Mouse (Mus musculus) liver, embryonic 12.5 days (tissue): ENCODE data around the gene Trim41. TPM values are rescaled to one million over a fixed set of nuclear protein-coding genes. Genes with fewer than 3 reads are reported as not detected.

ENCODE experiments used
- ATAC-seq: fragments of 200-750 bp; cut with Nextera tagmentation; 2 replicates; pipeline ENCODE4 v1.8.0; 2017; ENCODE audit warnings: moderate number of reproducible peaks, mild to moderate bottlenecking, moderate library complexity
- H3K27ac ChIP-seq: fragments of 300-500 bp; sonication (generic); 2 replicates; pipeline ENCODE4 v1.5.1; 2016; ENCODE audit warnings: mild to moderate bottlenecking
- H3K27me3 ChIP-seq: fragments of 300-500 bp; sonication (generic); replicated peaks from 2 replicates; pipeline ENCODE4 v1.6.1; 2016; ENCODE audit warnings: mild to moderate bottlenecking, moderate library complexity
- H3K36me3 ChIP-seq: fragments of 300-500 bp; sonication (generic); 2 replicates; pipeline ENCODE4 v1.6.1; 2016; ENCODE audit warnings: mild to moderate bottlenecking, moderate library complexity
- H3K4me1 ChIP-seq: fragments of 300-500 bp; sonication (generic); 2 replicates; pipeline ENCODE4 v1.6.1; 2016
- H3K4me2 ChIP-seq: fragments of 300-500 bp; sonication (generic); 2 replicates; pipeline ENCODE4 v1.6.1; 2016; ENCODE audit warnings: mild to moderate bottlenecking, moderate library complexity
- H3K4me3 ChIP-seq: fragments of 300-500 bp; sonication (generic); 2 replicates; pipeline ENCODE4 v1.5.1; 2016; ENCODE audit warnings: mild to moderate bottlenecking, moderate library complexity
- H3K9ac ChIP-seq: fragments of 300-500 bp; sonication (generic); 2 replicates; pipeline ENCODE4 v1.6.1; 2016; ENCODE audit warnings: mild to moderate bottlenecking, moderate library complexity
- H3K9me3 ChIP-seq: fragments of 300-500 bp; sonication (generic); replicated peaks from 2 replicates; pipeline ENCODE4 v1.6.1; 2016; ENCODE audit warnings: mild to moderate bottlenecking, moderate library complexity
- WGBS: fragments of 180-500 bp; shearing (Covaris S2); methylation state at CpG from one replicate; pipeline ENCODE4 v1.1.7; 2016; ENCODE audit not compliant: insufficient replicate concordance; 5-methylcytosine and 5-hydroxymethylcytosine counted together
- polyA plus RNA-seq: library from polyadenylated mRNA; unstranded; fragments of >200 nt; fragmentation: Nextera tagmentation; extraction: Ambion mirVana; gene quantifications from 2 replicates; pipeline ENCODE4 v1.2.1, GENCODE M21; 2016

Gene Trim41
- polyA plus RNA-seq, 1 experiment from 2014 or later, result 2.1 TPM

- H3K9ac ChIP-seq, result no peak overlapping the region
- H3K4me2 ChIP-seq, result no peak overlapping the region
- H3K9me3 ChIP-seq, result no peaks in the 10 kb centered on the region
- WGBS, result 26% methylated on average over 7 of the region's 7 CpGs
- H3K27ac ChIP-seq, result no peak overlapping the region
- H3K36me3 ChIP-seq, result no peaks in the 10 kb centered on the region
- H3K4me3 ChIP-seq, result no peak overlapping the region
- no peaks in the 10 kb centered on the region for H3K4me1 ChIP-seq
- no peaks in the 10 kb centered on the region for H3K27me3 ChIP-seq
- no peak for ATAC-seq
Observed at GRCm38 (mm10) chr11:48779450-48779849, 37.7 kb downstream of the Trim41 start.

- Histone ChIP-seq H3K9me3 (no peaks in the 10 kb centered on the region), H3K4me1 (peaks cover 5% of the 10 kb centered on the region), H3K4me2 (no peak overlapping the region), H3K27me3 (no peaks in the 10 kb centered on the region), H3K27ac (no peak overlapping the region), H3K9ac (no peak overlapping the region), H3K36me3 (no peaks in the 10 kb centered on the region), H3K4me3 (no peak overlapping the region)
- 81% methylated on average over 9 of the region's 9 CpGs for WGBS
- no peak for ATAC-seq
Observed at GRCm38 (mm10) chr11:48777303-48777702, 39.9 kb downstream of the Trim41 start.

- H3K27me3 ChIP-seq, result no peaks in the 10 kb centered on the region
- no peak overlapping the region for H3K27ac ChIP-seq
- no peaks in the 10 kb centered on the region for H3K9me3 ChIP-seq
- H3K4me2 ChIP-seq, result no peak overlapping the region
- H3K9ac ChIP-seq, result no peak overlapping the region
- H3K36me3 ChIP-seq, result no peaks in the 10 kb centered on the region
- no peak overlapping the region for H3K4me3 ChIP-seq
- ATAC-seq, result 0 out of 2 replicates have a peak, but pooled peaks have one; percentile 13
- peaks cover 10% of the 10 kb centered on the region for H3K4me1 ChIP-seq
- 33% methylated on average over 9 of the region's 9 CpGs for WGBS
Observed at GRCm38 (mm10) chr11:48776664-48777063, 40.5 kb downstream of the Trim41 start.

GRCm38 (mm10) chr11:48775483-48775882, 41.7 kb downstream of the Trim41 start:
- peaks cover 10% of the 10 kb centered on the region for H3K4me1 ChIP-seq
- H3K4me2 ChIP-seq, result no peak overlapping the region; the same call in 1 of the 2 replicates
- no peaks in the 10 kb centered on the region for H3K27me3 ChIP-seq

GRCm38 (mm10) chr11:48774443-48775298, 42.5 kb downstream of the Trim41 start:
- ATAC-seq, result no peak
- Histone ChIP-seq H3K4me2 (peak overlapping the region; percentile 17), H3K9ac (no peak overlapping the region), H3K4me1 (peaks cover 10% of the 10 kb centered on the region), H3K4me3 (no peak overlapping the region), H3K36me3 (no peaks in the 10 kb centered on the region), H3K27me3 (no peaks in the 10 kb centered on the region), H3K27ac (no peak overlapping the region), H3K9me3 (no peaks in the 10 kb centered on the region)
- WGBS, result 31% methylated on average over 17 of the region's 17 CpGs

More at GRCm38 (mm10) chr11:48775483-48775882, 41.7 kb downstream of the Trim41 start:
- H3K9me3 ChIP-seq, result no peaks in the 10 kb centered on the region
- H3K4me3 ChIP-seq, result no peak overlapping the region
- no peak for ATAC-seq
- H3K27ac ChIP-seq, result no peak overlapping the region
- no peak overlapping the region for H3K9ac ChIP-seq
- WGBS, result 3% methylated on average over 7 of the region's 7 CpGs
- no peaks in the 10 kb centered on the region for H3K36me3 ChIP-seq

GRCm38 (mm10) chr11:48771691-48772090, 45.5 kb downstream of the Trim41 start:
- Histone ChIP-seq H3K36me3 (no peaks in the 10 kb centered on the region), H3K4me1 (peaks cover 10% of the 10 kb centered on the region), H3K27ac (no peak overlapping the region), H3K4me3 (no peak overlapping the region), H3K9me3 (no peaks in the 10 kb centered on the region), H3K9ac (no peak overlapping the region), H3K4me2 (no peak overlapping the region), H3K27me3 (no peaks in the 10 kb centered on the region)
- ATAC-seq, result no peak
- 5% methylated on average over 2 of the region's 2 CpGs for WGBS

GRCm38 (mm10) chr11:48767195-48767876, 49.8 kb downstream of the Trim41 start:
- H3K9me3 ChIP-seq, result no peaks in the 10 kb centered on the region
- H3K36me3 ChIP-seq, result no peaks in the 10 kb centered on the region
- no peaks in the 10 kb centered on the region for H3K27me3 ChIP-seq
- no peak overlapping the region for H3K9ac ChIP-seq
- no peak overlapping the region for H3K4me3 ChIP-seq
- 72% methylated on average over 14 of the region's 14 CpGs for WGBS
- H3K4me1 ChIP-seq, result peaks cover 5% of the 10 kb centered on the region
- no peak overlapping the region for H3K27ac ChIP-seq
- no peak for ATAC-seq
- H3K4me2 ChIP-seq, result no peak overlapping the region

GRCm38 (mm10) chr11:48764119-48764518, 53.0 kb downstream of the Trim41 start:
- Histone ChIP-seq H3K27ac (no peak overlapping the region), H3K4me2 (no peak overlapping the region), H3K4me1 (no peaks in the 10 kb centered on the region), H3K27me3 (no peaks in the 10 kb centered on the region), H3K4me3 (no peak overlapping the region), H3K36me3 (no peaks in the 10 kb centered on the region), H3K9ac (no peak overlapping the region), H3K9me3 (no peaks in the 10 kb centered on the region)
- no peak for ATAC-seq
- 88% methylated on average over 9 of the region's 9 CpGs for WGBS

GRCm38 (mm10) chr11:48759021-48759420, 58.1 kb downstream of the Trim41 start:
- Histone ChIP-seq H3K4me3 (no peak overlapping the region), H3K9me3 (no peaks in the 10 kb centered on the region), H3K4me1 (no peaks in the 10 kb centered on the region), H3K27me3 (no peaks in the 10 kb centered on the region), H3K36me3 (no peaks in the 10 kb centered on the region), H3K4me2 (no peak overlapping the region), H3K9ac (no peak overlapping the region), H3K27ac (no peak overlapping the region)
- 64% methylated on average over 8 of the region's 8 CpGs for WGBS
- no peak for ATAC-seq

Other genes starting within 250 kb of the Trim41 start
- gene Rack1, start 17.0 kb downstream of the Trim41 start, polyA plus RNA-seq, result 735 and 768 TPM in 2 replicates
- not detected in 2 replicates for gene Trim7, start 8.8 kb upstream of the Trim41 start, polyA plus RNA-seq
- 4.1 and 5.0 TPM in 2 replicates for gene Gm12184, start 9.3 kb upstream of the Trim41 start, polyA plus RNA-seq
- gene Irgm1, start 54.3 kb upstream of the Trim41 start, polyA plus RNA-seq, result 16.3 and 16.5 TPM in 2 replicates
- gene Gm5431, start 84.9 kb upstream of the Trim41 start, polyA plus RNA-seq, result 0.19 and 0.33 TPM in 2 replicates
- gene Psme2b, start 128.8 kb upstream of the Trim41 start, polyA plus RNA-seq, result 1.2 and 2.2 TPM in 2 replicates
- 0.07 TPM in 1 of 2 replicates, not detected in the other for gene Olfr56, start 161.5 kb upstream of the Trim41 start, polyA plus RNA-seq
- 0.50 and 0.89 TPM in 2 replicates for gene 9930111J21Rik1, start 162.0 kb upstream of the Trim41 start, polyA plus RNA-seq
- gene Gm12185, start 174.9 kb upstream of the Trim41 start, polyA plus RNA-seq, result 0.02 TPM in 1 of 2 replicates, not detected in the other
- 0.07 and 0.11 TPM in 2 replicates for gene Tgtp1, start 176.8 kb upstream of the Trim41 start, polyA plus RNA-seq
- gene 9930111J21Rik2, start 233.9 kb upstream of the Trim41 start, polyA plus RNA-seq, result 0.71 and 0.88 TPM in 2 replicates
- gene Tgtp2, start 246.9 kb upstream of the Trim41 start, polyA plus RNA-seq, result 0.12 and 0.15 TPM in 2 replicates